Comparison of ENCODE assay signal across 34 mouse cellular contexts in genomic region chr3:115462623-115463022, GRCm38 (mm10).
DNase-seq lines count a peak whose midpoint lies in the region; ATAC-seq and TF ChIP-seq lines count a peak whose summit lies in the region.
"Had no signal": no experiment of that assay in that cellular context is flagged by ENCODE, and none has a peak within 500 bp of the region (broad histone marks: within the 10 kb centered on the region; RNA-seq: fewer than 3 reads in every experiment).

No protein-coding gene starts in this region.

- H3K9ac ChIP-seq in hindbrain, postnatal 0 days (replicated peaks; ENCODE audit: low read length): no peak overlapping the region
- no peak overlapping the region for H3K9ac ChIP-seq in neural tube, embryonic 15.5 days (replicated peaks)
- H3K9ac ChIP-seq: forebrain, embryonic 15.5 days; kidney, embryonic 15.5 days; limb, embryonic 15.5 days; liver, embryonic 13.5 days had no signal

- TF ChIP-seq CTCF in hindbrain, postnatal 0 days (IDR thresholded peaks at IDR 0.05; ENCODE audit: low read depth): no peak

- H3K9me3 ChIP-seq in hindbrain, embryonic 10.5 days: no peaks in the 10 kb centered on the region
- H3K9me3 ChIP-seq in hindbrain, postnatal 0 days (ENCODE audit: low read length): no peaks in the 10 kb centered on the region
- H3K9me3 ChIP-seq in neural tube, embryonic 15.5 days (replicated peaks): no peaks in the 10 kb centered on the region
- H3K9me3 ChIP-seq: forebrain, embryonic 15.5 days; kidney, embryonic 15.5 days; limb, embryonic 10.5 days; limb, embryonic 15.5 days; liver, embryonic 13.5 days; megakaryocyte, embryonic 14.5 days had no signal

- DNase-seq in cerebellum, postnatal 10 days: peak; percentile 20 to 34
- DNase-seq in cerebellum, adult 11 months: no peak
- DNase-seq in hindbrain, embryonic 10.5 days (ENCODE audit: low spot score): peak; percentile 25
- DNase-seq in hindbrain, postnatal 0 days (ENCODE audit: low spot score): no peak
- no peak for DNase-seq in neural tube, embryonic 10.5 days (ENCODE audit: extremely low spot score, low spot score)
- DNase-seq in kidney, postnatal 25 days: no peak
- DNase-seq: adrenal gland, adult 2 months; adrenal gland, postnatal 36 days; cerebellum, adult 2 months; cerebellum, postnatal 25 days; gastrocnemius, postnatal 25 days; heart, adult 18-20 months; heart, postnatal 36 days; kidney, adult 18-20 months; kidney, postnatal 36 days; liver, embryonic 13.5 days; lung, adult 18-20 months; lung, postnatal 4 days; right cerebral cortex, adult 18-20 months; spleen, adult 18-20 months; thymus, postnatal 14 days had no signal

- WGBS in hindbrain, embryonic 10.5 days: 53% methylated on average over 3 of the region's 3 CpGs
- 61% methylated on average over 3 of the region's 3 CpGs for WGBS in hindbrain, postnatal 0 days
- WGBS in neural tube, embryonic 15.5 days: 62% methylated on average over 3 of the region's 3 CpGs

- no peak for ATAC-seq in hindbrain, postnatal 0 days
- ATAC-seq in neural tube, embryonic 15.5 days (ENCODE audit: low FRiP score): peak; percentile 41; the same call in 1 of the 2 replicates
- ATAC-seq in granulocyte monocyte progenitor cell, adult 5-6 weeks (replicated peaks; ENCODE audit: poor library complexity, severe bottlenecking): no peak
- ATAC-seq: activated CD4-positive, CD25-positive, alpha-beta regulatory T cell, adult 4 months; forebrain, embryonic 15.5 days; inflammation-experienced regulatory T-cells, adult 6 months; lung, postnatal 0 days had no signal

- no peaks in the 10 kb centered on the region for H3K4me1 ChIP-seq in hindbrain, embryonic 10.5 days (replicated peaks)
- no peaks in the 10 kb centered on the region for H3K4me1 ChIP-seq in hindbrain, postnatal 0 days (ENCODE audit: insufficient read depth, low read length)
- no peaks in the 10 kb centered on the region for H3K4me1 ChIP-seq in neural tube, embryonic 15.5 days
- H3K4me1 ChIP-seq: forebrain, embryonic 15.5 days; kidney, embryonic 15.5 days; limb, embryonic 10.5 days; limb, embryonic 15.5 days; liver, embryonic 13.5 days; megakaryocyte, embryonic 14.5 days had no signal

- H3K27me3 ChIP-seq in hindbrain, embryonic 10.5 days (ENCODE audit: insufficient read depth, poor library complexity, severe bottlenecking): no peaks in the 10 kb centered on the region
- no peaks in the 10 kb centered on the region for H3K27me3 ChIP-seq in hindbrain, postnatal 0 days (ENCODE audit: insufficient read depth, low read length)
- H3K27me3 ChIP-seq in neural tube, embryonic 15.5 days (replicated peaks): no peaks in the 10 kb centered on the region
- H3K27me3 ChIP-seq: CH12.LX; forebrain, embryonic 15.5 days; kidney, embryonic 15.5 days; limb, embryonic 15.5 days; liver, embryonic 13.5 days; megakaryocyte, embryonic 14.5 days had no signal

- H3K36me3 ChIP-seq in hindbrain, embryonic 10.5 days: no peaks in the 10 kb centered on the region
- H3K36me3 ChIP-seq in hindbrain, postnatal 0 days (ENCODE audit: insufficient read depth, low read length): no peaks in the 10 kb centered on the region
- no peaks in the 10 kb centered on the region for H3K36me3 ChIP-seq in neural tube, embryonic 15.5 days
- H3K36me3 ChIP-seq: forebrain, embryonic 15.5 days; kidney, embryonic 15.5 days; limb, embryonic 10.5 days; limb, embryonic 15.5 days; liver, embryonic 13.5 days had no signal

- H3K4me2 ChIP-seq in hindbrain, postnatal 0 days (ENCODE audit: low read depth, low read length): no peak overlapping the region
- H3K4me2 ChIP-seq in neural tube, embryonic 15.5 days: no peak overlapping the region
- H3K4me2 ChIP-seq: forebrain, embryonic 15.5 days; heart, embryonic 11.5 days; kidney, embryonic 15.5 days; limb, embryonic 15.5 days; liver, embryonic 13.5 days had no signal

- no peak overlapping the region for H3K4me3 ChIP-seq in hindbrain, embryonic 10.5 days
- no peak overlapping the region for H3K4me3 ChIP-seq in hindbrain, postnatal 0 days (ENCODE audit: low read length)
- H3K4me3 ChIP-seq in neural tube, embryonic 15.5 days (replicated peaks): no peak overlapping the region
- H3K4me3 ChIP-seq: erythroblast, embryonic 14.5 days; forebrain, embryonic 15.5 days; kidney, embryonic 15.5 days; limb, embryonic 10.5 days; limb, embryonic 15.5 days; liver, embryonic 13.5 days; megakaryocyte, embryonic 14.5 days had no signal

- no peak overlapping the region for H3K27ac ChIP-seq in hindbrain, embryonic 10.5 days
- H3K27ac ChIP-seq in hindbrain, postnatal 0 days: no peak overlapping the region
- no peak overlapping the region for H3K27ac ChIP-seq in neural tube, embryonic 15.5 days (replicated peaks)
- H3K27ac ChIP-seq: forebrain, embryonic 15.5 days; kidney, embryonic 15.5 days; limb, embryonic 10.5 days; limb, embryonic 15.5 days; liver, embryonic 13.5 days had no signal

Comparison
In these comparisons a context has a peak if more than half of its experiments do, and no peak if none do; other contexts are left out.
1. DNase-seq: peak in cerebellum, postnatal 10 days (2 of 2) and hindbrain, embryonic 10.5 days (single experiment); none in cerebellum, adult 11 months (single experiment), hindbrain, postnatal 0 days (single experiment), neural tube, embryonic 10.5 days (single experiment) and kidney, postnatal 25 days (0 of 2).